Mouse (Mus musculus) olfactory bulb, adult 2 months (tissue): ENCODE measurements around the gene Trim2. TPM values are rescaled to one million over a fixed set of nuclear protein-coding genes. Genes with fewer than 3 reads are reported as not detected.

ENCODE experiments used
- H3K27ac ChIP-seq: fragments of 200-500 bp; 2 replicates; pipeline ENCODE4 v1.5.1; 2012; ENCODE audit warnings: low read depth, low read length; ENCODE audit not compliant: insufficient read depth
- H3K4me1 ChIP-seq: fragments of 200-500 bp; 2 replicates; pipeline ENCODE4 v1.6.1; 2012; ENCODE audit warnings: low read length; ENCODE audit not compliant: control insufficient read depth, insufficient read depth
- H3K4me3 ChIP-seq: fragments of 200-500 bp; 2 replicates; pipeline ENCODE4 v1.5.1; 2012; ENCODE audit warnings: mild to moderate bottlenecking, low read depth, low read length, moderate library complexity; ENCODE audit not compliant: insufficient read depth
- CTCF ChIP-seq: fragments of 200-500 bp; IDR thresholded peaks from 2 replicates; pipeline ENCODE4 v1.5.1; 2012; ENCODE audit warnings: low read depth, mild to moderate bottlenecking, low read length, moderate library complexity; ENCODE audit not compliant: insufficient read depth
- POLR2A ChIP-seq: fragments of 200-500 bp; IDR thresholded peaks from 2 replicates; pipeline ENCODE4 v1.6.1; 2012; ENCODE audit warnings: mild to moderate bottlenecking, low read depth, low read length, moderate library complexity; ENCODE audit not compliant: insufficient read depth
- WGBS: fragments of 180-500 bp; shearing (Covaris S2); methylation state at CpG from one replicate; pipeline ENCODE4 v1.1.7; 2018; 5-methylcytosine and 5-hydroxymethylcytosine counted together
- polyA plus RNA-seq: library from polyadenylated mRNA; stranded (reverse); fragments of >200 nt; gene quantifications from 2 replicates; pipeline ENCODE4 v1.2.4, GENCODE M21; 2012; ENCODE audit warnings: low replicate concordance; ENCODE audit not compliant: missing spikeins, insufficient read depth, insufficient read length

The Trim2 gene
- polyA plus RNA-seq, 1 experiment = not detected

DNA sequence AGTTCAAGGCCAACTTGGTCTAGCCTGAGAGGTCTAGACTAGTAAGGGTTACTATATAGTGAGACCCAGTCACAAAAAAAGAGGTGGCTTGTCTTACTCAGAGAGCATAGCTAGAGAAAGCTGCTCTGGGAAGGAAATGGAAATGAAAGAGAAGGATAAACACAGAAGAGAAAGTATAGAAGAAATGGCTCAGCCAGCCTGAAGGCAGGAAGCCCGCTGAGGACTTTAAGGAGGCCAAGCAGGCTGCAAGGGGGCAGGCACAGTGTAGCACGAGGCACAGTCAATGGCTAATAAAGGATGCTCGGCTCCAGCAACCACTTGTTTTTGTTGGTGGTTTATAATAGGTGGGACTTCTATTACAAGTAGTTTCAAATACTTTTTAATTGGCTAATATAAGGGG lies 100.6 kb downstream of the Trim2 start:
- Histone ChIP-seq H3K4me1 (peaks cover 23% of the 10 kb centered on the region), H3K27ac (no peak overlapping the region), H3K4me3 (no peak overlapping the region)
- WGBS = 51% methylated on average over 3 of the region's 3 CpGs
- no peak for TF ChIP-seq POLR2A

DNA sequence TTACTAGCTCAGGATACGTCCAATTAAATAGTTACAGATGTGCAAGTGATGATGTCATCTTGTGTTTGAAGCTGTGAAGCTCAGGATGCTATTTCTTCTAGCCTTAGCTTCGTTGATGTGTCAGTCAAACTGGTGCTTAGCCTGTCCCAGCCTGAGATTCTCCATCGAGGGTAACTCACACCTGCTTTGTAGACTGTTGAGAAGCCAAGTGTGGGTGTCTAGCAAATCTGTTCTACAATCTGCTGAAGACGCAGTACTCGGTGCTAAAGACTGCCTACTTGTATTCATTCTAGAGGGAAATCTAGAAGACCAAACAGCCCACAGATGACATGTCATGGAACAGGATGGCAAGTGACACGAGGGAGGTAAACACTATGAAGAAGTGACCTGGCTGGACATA lies 101.0 kb downstream of the Trim2 start:
- Histone ChIP-seq H3K4me1 (peaks cover 24% of the 10 kb centered on the region), H3K4me3 (no peak overlapping the region), H3K27ac (no peak overlapping the region)
- WGBS = 65% methylated on average over 6 of the region's 6 CpGs
- TF ChIP-seq POLR2A = no peak
- no peak for TF ChIP-seq CTCF

DNA sequence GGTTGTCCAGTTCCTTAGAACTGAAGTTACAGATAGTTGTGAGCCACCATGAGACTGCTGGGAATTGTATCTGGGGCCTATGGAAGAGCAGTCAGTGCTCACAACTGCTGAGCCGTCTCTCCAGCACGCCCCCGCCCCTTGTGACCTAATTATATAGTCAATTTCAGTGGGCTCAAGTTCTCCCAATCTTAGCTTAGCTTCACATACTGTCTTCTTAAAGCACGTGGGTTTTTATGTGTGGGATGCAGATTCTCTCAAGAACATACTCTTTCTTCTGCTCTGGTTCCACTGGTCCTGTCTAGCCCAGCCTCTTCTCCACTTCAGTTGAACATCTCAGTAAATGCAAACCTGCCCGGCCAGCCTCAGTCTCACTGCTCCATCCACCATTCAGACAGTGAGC lies 102.0 kb downstream of the Trim2 start:
- no peak for TF ChIP-seq POLR2A
- TF ChIP-seq CTCF = no peak
- peaks cover 24% of the 10 kb centered on the region for H3K4me1 ChIP-seq
- no peak overlapping the region for H3K4me3 ChIP-seq
- 36% methylated on average over 5 of the region's 5 CpGs for WGBS
- H3K27ac ChIP-seq = 0 out of 2 replicates have a peak overlapping the region, but pooled peaks have one; percentile 21

DNA sequence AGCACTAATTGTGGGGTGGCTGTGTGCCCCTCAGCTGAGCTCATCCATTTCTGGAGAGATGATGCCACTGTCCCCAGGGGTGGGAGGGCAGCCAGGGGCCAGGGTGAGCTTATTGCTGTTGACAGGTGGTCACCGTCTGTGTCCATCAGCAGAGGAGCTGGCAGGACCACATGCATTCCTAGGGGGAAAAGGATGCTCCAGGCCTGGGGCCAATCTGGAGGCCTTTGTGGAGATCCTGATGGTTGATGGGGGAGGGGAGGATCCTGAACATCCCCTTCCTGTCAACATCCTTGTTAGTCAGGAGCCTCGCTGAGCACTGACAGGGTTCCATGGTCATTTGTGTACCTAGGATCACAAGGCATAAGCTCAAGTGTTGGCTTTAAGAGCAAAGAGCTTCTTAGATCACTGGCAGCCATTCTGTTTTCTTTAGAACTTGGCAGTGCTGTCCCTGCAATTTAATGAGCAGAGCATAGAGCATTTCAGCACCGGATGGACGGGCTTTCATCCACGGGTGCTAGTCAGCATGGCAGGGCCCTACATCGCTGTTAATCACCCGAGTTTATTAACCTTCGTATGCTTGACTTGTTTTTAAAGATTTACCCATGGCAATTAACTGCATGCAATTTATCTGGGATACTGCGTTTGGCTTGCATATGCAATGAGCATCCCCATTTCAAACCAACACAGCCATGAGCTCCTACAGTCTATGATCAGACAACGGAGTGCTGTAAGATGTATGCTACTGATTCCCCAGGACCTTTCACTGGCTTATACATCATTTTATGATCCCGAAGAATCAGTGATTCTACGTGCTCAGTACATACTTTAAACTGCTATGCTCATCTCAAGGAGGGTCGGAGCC lies 105.9 kb downstream of the Trim2 start:
- no peak for TF ChIP-seq CTCF
- no peak for TF ChIP-seq POLR2A
- no peak overlapping the region for H3K4me3 ChIP-seq
- H3K4me1 ChIP-seq = peaks cover 18% of the 10 kb centered on the region
- 39% methylated on average over 13 of the region's 13 CpGs for WGBS
- H3K27ac ChIP-seq = 0 out of 2 replicates have a peak overlapping the region, but pooled peaks have one; percentile 47

DNA sequence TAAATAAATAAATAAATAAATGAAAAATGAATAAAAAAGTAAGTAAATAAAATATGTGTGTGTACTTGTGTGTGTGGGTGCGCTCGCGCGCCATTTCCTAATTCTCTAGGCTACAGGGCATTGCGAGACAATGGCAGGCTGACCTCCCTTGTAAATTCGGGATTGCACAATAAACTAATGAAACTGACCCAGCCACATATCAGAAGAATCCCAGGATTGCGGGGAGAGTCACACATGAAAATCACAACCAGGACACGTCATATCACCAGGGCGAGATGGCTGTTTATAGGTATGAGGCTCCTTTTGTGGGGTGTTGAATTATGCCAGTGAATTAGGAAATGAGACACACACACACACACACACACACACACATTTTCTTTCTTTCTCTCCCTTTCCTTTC lies 107.2 kb downstream of the Trim2 start:
- no peak overlapping the region for H3K27ac ChIP-seq
- TF ChIP-seq POLR2A = no peak
- H3K4me1 ChIP-seq = peaks cover 12% of the 10 kb centered on the region
- no peak overlapping the region for H3K4me3 ChIP-seq
- 93% methylated on average over 9 of the region's 9 CpGs for WGBS

DNA sequence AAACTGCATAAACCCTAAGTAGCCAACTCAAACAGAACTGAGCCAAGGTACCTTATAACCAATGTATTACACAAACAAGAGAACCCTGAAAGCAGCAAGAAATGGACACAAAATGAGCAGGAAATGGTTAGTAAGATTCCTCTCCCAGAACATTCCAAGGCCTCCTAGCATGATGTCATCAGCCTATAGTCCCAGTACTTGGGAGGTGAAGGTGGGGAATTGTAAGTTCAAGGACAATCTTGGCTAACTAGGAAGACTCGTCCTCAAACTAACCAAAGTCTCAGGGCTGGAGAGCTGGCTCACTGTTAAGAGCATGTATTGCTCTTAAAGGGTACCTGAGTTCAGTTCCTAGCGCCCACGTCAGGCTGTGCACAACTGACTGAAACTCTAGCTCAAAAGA lies 108.4 kb downstream of the Trim2 start:
- 94% methylated on average over 3 of the region's 3 CpGs for WGBS
- Histone ChIP-seq H3K27ac (no peak overlapping the region), H3K4me1 (peaks cover 11% of the 10 kb centered on the region), H3K4me3 (no peak overlapping the region)
- TF ChIP-seq CTCF (no peak), POLR2A (no peak)

DNA sequence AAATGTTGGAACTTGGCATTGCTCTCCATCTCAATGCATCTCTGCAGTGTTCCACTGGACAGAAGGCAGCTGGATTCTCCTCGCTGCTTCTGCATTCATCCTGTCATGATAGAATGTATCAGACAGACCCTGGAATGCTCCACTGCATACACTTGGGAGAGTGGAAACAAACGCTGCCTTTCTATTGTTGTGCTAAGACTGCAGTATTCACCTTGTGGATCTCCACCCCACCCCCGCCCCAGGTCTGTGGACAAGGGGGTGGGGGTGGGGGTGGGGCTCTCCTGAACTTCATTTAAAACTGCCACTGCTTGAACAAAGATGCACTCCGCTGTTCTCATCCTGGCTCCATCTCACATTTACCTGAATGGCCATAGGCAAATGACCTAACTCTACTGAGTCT lies 112.8 kb downstream of the Trim2 start:
- 66% methylated on average over 4 of the region's 4 CpGs for WGBS
- peaks cover 29% of the 10 kb centered on the region for H3K4me1 ChIP-seq
- H3K4me3 ChIP-seq = no peak overlapping the region
- no peak overlapping the region for H3K27ac ChIP-seq
- TF ChIP-seq CTCF (no peak), POLR2A (no peak)

DNA sequence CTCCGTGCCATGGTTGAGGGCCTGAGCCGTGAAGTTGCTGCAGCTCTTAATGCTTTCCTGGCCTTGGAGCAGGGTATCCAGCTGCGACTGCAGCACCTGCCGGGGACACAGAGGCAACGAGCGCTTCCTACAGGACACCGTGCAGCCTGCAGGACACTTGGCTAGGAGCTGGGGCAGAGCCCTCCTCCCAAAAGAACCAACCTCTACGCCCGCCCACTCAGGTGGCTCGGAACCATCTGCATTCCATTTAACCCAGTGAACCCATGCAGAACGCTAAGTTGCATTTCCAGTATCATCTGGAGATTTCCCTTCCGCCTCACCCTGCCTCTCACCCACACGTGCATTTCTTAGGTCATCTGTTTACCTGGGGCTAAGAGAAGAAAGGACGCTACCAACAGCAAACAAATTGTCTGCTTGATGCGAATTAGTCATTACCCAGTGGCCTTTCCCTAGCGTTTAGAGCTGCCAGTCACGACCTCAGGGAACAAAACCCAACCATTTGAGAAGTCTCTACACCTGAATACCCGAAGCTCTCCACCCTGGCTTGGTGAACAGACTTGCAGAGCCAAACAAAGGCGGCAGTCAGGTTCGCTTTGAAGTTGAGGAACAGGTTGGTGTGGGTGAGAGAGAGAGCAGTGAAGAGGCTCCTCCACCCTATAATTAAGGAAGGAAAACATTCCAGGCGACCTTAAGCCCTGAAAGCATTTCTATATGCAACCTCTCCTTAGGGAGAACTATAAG lies 115.4 kb downstream of the Trim2 start:
- H3K27ac ChIP-seq = no peak overlapping the region
- WGBS = 49% methylated on average over 21 of the region's 21 CpGs
- no peak overlapping the region for H3K4me3 ChIP-seq
- TF ChIP-seq POLR2A (no peak), CTCF (no peak)
- peaks cover 29% of the 10 kb centered on the region for H3K4me1 ChIP-seq

DNA sequence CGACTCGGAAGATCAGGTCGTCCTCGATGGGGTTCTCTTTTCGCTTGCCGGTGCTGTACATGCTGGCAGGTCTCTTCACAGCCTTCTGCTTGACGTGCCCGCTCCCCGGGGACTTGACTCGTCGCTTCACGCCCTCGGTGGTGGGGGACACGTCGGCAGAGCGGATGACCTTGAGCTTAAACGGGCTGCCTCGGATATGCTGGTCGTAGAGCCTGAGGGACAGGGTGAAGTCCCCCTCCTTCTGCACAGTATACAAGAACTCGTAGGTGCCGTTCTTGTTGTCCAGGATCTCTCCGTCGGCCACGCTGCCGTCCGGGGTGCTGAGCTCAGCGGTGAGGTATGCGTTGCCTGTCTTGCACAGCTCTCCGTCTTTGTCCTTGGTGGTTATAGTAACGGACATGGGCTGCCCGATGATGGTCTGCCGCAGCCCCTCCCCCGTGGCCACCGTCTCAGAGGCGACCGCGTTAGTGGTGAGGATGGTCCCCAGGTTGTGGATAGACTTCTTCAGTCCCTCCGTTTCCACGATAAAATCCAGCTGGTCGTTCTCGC lies 116.1 kb downstream of the Trim2 start:
- Histone ChIP-seq H3K27ac (no peak overlapping the region), H3K4me1 (peaks cover 26% of the 10 kb centered on the region), H3K4me3 (no peak overlapping the region)
- no peak for TF ChIP-seq POLR2A
- TF ChIP-seq CTCF = no peak
- WGBS = 43% methylated on average over 41 of the region's 41 CpGs
